Mouse (Mus musculus): ENCODE measurements around the gene Rftn1. TPM values are rescaled to one million over a fixed set of nuclear protein-coding genes. Genes with fewer than 3 reads are reported as not detected.
A peak's percentile ranks its signal among the peaks of the same experiment; 100 is the strongest.

The Rftn1 gene
- total RNA-seq, 2 experiments from 2014 or later = 8.4 to 9.4 TPM

GRCm38 (mm10) chr17:49975481-49975880 is 215.0 kb downstream of the Rftn1 start:
- TF ChIP-seq CTCF (IDR thresholded peaks at IDR 0.05) = no peak
- no peak for DNase-seq (ENCODE audit: extremely low spot score in 1 of 2, low spot score in 2 of 2)
- intact Hi-C loops (cut with DNase I) = no loop called here
- H3K27ac ChIP-seq = no peak overlapping the region
- no peak overlapping the region for H3K4me3 ChIP-seq

- Histone ChIP-seq H3K27ac (no peak overlapping the region), H3K4me3 (no peak overlapping the region)
- intact Hi-C loops (cut with DNase I) = no loop called here
- no peak for DNase-seq (ENCODE audit: extremely low spot score in 1 of 2, low spot score in 2 of 2)
- TF ChIP-seq CTCF (IDR thresholded peaks at IDR 0.05) = no peak
Observed at GRCm38 (mm10) chr17:49974996-49975395, 215.5 kb downstream of the Rftn1 start.

- Histone ChIP-seq H3K4me3 (no peak overlapping the region), H3K27ac (no peak overlapping the region)
- no peak; the same call in 1 of the 2 replicates for TF ChIP-seq CTCF (IDR thresholded peaks at IDR 0.05)
- intact Hi-C loops (cut with DNase I) = no loop called here
- DNase-seq (ENCODE audit: extremely low spot score in 1 of 2, low spot score in 2 of 2) = no peak
Observed at GRCm38 (mm10) chr17:49972164-49972563, 218.3 kb downstream of the Rftn1 start.

GRCm38 (mm10) chr17:49971057-49971456 is 219.4 kb downstream of the Rftn1 start:
- H3K27ac ChIP-seq = no peak overlapping the region
- intact Hi-C loops (cut with DNase I) = no loop called here
- H3K4me3 ChIP-seq = no peak overlapping the region
- DNase-seq (ENCODE audit: extremely low spot score in 1 of 2, low spot score in 2 of 2) = no peak
- no peak for TF ChIP-seq CTCF (IDR thresholded peaks at IDR 0.05)

GRCm38 (mm10) chr17:49968467-49969207 is 221.8 kb downstream of the Rftn1 start:
- peak; percentile 82 for TF ChIP-seq CTCF (IDR thresholded peaks at IDR 0.05)
- H3K27ac ChIP-seq = no peak overlapping the region
- intact Hi-C loops (cut with DNase I) = loop anchor here (1.0 kb wide), 2 partner anchors 225 to 269 kb away; no protein-coding TSS in a partner anchor
- H3K4me3 ChIP-seq = no peak overlapping the region
- DNase-seq (ENCODE audit: extremely low spot score in 1 of 2, low spot score in 2 of 2) = peak; percentile 54 to 71

GRCm38 (mm10) chr17:49965846-49966762 is 224.4 kb downstream of the Rftn1 start:
- intact Hi-C loops (cut with DNase I) = no loop called here
- DNase-seq (ENCODE audit: extremely low spot score in 1 of 2, low spot score in 2 of 2) = no peak
- Histone ChIP-seq H3K4me3 (no peak overlapping the region), H3K27ac (no peak overlapping the region)
- TF ChIP-seq CTCF (IDR thresholded peaks at IDR 0.05) = no peak

DNA sequence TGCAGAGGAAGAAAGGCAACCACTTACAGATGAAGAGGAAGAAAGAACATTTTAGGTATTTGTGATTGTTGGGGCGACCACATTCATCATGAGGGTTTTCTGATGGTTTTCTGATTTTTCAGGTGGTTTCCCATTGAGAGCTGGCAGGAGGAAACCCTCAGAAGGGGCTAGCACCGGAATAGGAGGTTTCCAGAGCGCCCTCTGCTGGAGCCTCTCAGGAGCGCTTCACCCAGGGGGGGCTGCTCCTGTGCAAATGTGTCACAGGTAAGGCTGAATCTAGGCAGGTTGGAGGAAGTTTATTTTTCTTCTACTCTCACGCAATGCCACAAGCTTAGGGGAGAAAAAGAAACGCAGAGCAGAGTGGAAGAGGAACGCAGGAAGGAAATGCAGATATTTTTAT is 225.4 kb downstream of the Rftn1 start:
- intact Hi-C loops (cut with DNase I) = no loop called here
- peak; percentile 47 for TF ChIP-seq CTCF (IDR thresholded peaks at IDR 0.05)
- H3K4me3 ChIP-seq = no peak overlapping the region
- no peak overlapping the region for H3K27ac ChIP-seq
- no peak for DNase-seq (ENCODE audit: extremely low spot score in 1 of 2, low spot score in 2 of 2)

DNA sequence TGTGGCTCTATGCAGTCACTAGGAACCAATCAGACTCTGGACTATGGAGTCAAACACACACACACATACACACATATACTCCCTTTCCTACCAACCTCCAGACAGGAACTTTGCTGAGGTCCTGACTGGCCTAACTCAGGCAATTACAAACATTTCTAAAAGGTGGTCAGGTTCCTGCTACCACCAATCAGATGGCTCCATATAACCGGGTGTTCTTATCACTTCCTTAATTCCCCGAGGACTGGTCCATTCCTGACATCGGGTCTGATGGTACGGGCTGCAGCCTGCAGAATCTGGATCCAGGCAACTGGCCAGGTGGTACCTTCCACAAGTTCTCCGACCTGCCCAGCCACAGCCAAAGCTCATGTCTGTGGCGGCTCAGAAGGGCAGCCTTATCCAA is 226.0 kb downstream of the Rftn1 start:
- no peak overlapping the region for H3K4me3 ChIP-seq
- no peak for TF ChIP-seq CTCF (IDR thresholded peaks at IDR 0.05)

DNA sequence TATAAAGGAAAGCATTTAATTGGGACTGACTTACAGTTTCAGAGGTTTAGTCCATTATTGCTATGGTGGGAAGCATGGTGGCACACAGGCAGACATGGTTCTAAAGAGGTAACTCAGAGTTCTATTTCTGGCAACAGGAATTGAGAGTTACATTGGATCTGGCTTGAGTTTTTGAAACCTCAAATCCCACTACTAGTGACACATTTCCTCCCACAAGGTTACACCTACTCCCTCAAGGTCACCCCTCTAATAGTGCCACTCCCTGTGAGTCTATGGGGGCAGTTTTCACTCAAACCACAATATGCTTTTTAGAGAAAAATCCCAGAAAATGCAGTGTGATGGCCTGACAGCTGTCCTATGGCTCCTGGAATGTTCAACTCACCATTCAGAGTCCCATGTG is 231.5 kb downstream of the Rftn1 start:
- TF ChIP-seq CTCF (IDR thresholded peaks at IDR 0.05) = no peak

More for the DNA sequence above, 226.0 kb downstream of the Rftn1 start:
- no peak for DNase-seq (ENCODE audit: extremely low spot score in 1 of 2, low spot score in 2 of 2)
- intact Hi-C loops (cut with DNase I) = no loop called here
- H3K27ac ChIP-seq = no peak overlapping the region

DNA sequence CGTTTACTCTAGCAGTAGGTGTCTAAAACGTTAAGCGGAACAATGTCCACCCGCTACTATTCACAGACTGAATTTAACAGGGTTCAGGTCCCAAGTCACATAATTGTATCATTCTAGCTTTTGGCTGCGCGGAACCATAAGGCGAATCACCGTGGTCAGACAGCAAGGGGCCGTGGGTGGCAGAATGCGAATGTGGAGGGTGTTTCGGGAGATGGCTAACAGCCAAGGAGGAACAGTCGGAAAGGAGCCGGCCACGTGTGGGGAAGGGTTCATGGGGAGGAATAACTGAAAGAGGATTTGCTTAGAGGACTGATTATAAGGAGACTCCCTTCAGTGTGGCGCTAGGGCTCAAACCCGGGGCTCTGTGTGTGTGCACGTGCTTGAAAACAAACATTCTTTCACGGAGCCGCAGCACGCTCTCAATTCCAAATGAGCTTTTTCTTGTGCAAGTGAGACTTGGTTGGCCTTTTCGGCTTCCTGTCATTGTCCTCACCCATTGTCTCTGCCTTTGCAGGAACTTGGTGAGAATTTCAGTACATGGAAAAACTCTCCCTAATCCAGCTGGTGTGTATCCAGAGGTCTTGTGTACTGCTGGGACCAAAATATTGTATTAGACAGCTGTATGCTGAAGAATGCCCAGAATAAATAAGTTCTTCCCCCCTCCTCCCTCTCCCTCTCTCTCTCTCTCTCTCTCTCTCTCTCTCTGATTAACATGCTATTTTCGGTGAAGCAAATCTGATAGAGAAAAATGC is 238.4 kb downstream of the Rftn1 start:
- Histone ChIP-seq H3K27ac (no peak overlapping the region), H3K4me3 (peak overlapping the region; percentile 37)
- TF ChIP-seq CTCF (IDR thresholded peaks at IDR 0.05) = no peak
- intact Hi-C loops (cut with DNase I) = loop anchor here (1.0 to 5.0 kb wide), 3 partner anchors 240 to 845 kb away; partner anchors contain the start of gene Rftn1
- no peak for DNase-seq (ENCODE audit: extremely low spot score in 1 of 2, low spot score in 2 of 2)

More for the DNA sequence above, 231.5 kb downstream of the Rftn1 start:
- no peak for DNase-seq (ENCODE audit: extremely low spot score in 1 of 2, low spot score in 2 of 2)
- intact Hi-C loops (cut with DNase I) = no loop called here
- no peak overlapping the region for H3K27ac ChIP-seq
- no peak overlapping the region for H3K4me3 ChIP-seq

GRCm38 (mm10) chr17:49951491-49951855 is 239.0 kb downstream of the Rftn1 start:
- Histone ChIP-seq H3K27ac (no peak overlapping the region), H3K4me3 (peak overlapping the region; percentile 37)
- intact Hi-C loops (cut with DNase I) = loop anchor here (1.0 to 5.0 kb wide), 3 partner anchors 241 to 846 kb away; partner anchors contain the start of gene Rftn1
- peak; percentile 77 to 80 for DNase-seq (ENCODE audit: extremely low spot score in 1 of 2, low spot score in 2 of 2)
- TF ChIP-seq CTCF (IDR thresholded peaks at IDR 0.05) = peak; percentile 76

Data from left cerebral cortex, adult 2 months (tissue).